Mouse (Mus musculus) lung, postnatal 0 days (tissue): ENCODE data around the gene Prkg1. TPM values are rescaled to one million over a fixed set of nuclear protein-coding genes. Genes with fewer than 3 reads are reported as not detected.

Source experiments
- ATAC-seq: fragments of 200-750 bp; cut with Nextera tagmentation; 2 replicates; pipeline ENCODE4 v1.8.0; 2017; ENCODE audit warnings: moderate library complexity
- DNase-seq: peaks from one replicate; pipeline ENCODE4 v3.0.0-alpha.2; 2016; ENCODE audit warnings: low spot score
- H3K27ac ChIP-seq: fragments of 300-500 bp; sonication (generic); 2 replicates; pipeline ENCODE4 v1.5.1; 2014; ENCODE audit warnings: antibody characterized with exemption, mild to moderate bottlenecking, low read length, mixed read lengths
- H3K27me3 ChIP-seq: fragments of 300-500 bp; sonication (generic); replicated peaks from 2 replicates; pipeline ENCODE4 v1.6.1; 2014; ENCODE audit warnings: low read length, mixed read lengths; ENCODE audit not compliant: insufficient read depth
- H3K36me3 ChIP-seq: fragments of 300-500 bp; sonication (generic); 2 replicates; pipeline ENCODE4 v1.6.1; 2014; ENCODE audit warnings: low read length, mixed read lengths; ENCODE audit not compliant: insufficient read depth
- H3K4me1 ChIP-seq: fragments of 300-500 bp; sonication (generic); 2 replicates; pipeline ENCODE4 v1.6.1; 2014; ENCODE audit warnings: antibody characterized with exemption, low read depth, low read length, mixed read lengths; ENCODE audit not compliant: insufficient read depth
- H3K4me2 ChIP-seq: fragments of 300-500 bp; sonication (generic); replicated peaks from 2 replicates; pipeline ENCODE4 v1.6.1; 2014; ENCODE audit warnings: low read depth, mild to moderate bottlenecking, low read length, moderate library complexity, mixed read lengths
- H3K4me3 ChIP-seq: fragments of 300-500 bp; sonication (generic); 2 replicates; pipeline ENCODE4 v1.5.1; 2014; ENCODE audit warnings: low read depth, low read length
- H3K9ac ChIP-seq: fragments of 300-500 bp; sonication (generic); replicated peaks from 2 replicates; pipeline ENCODE4 v1.6.1; 2014; ENCODE audit warnings: low read depth, mild to moderate bottlenecking
- H3K9me3 ChIP-seq: fragments of 300-500 bp; sonication (generic); 2 replicates; pipeline ENCODE4 v1.6.1; 2016; ENCODE audit warnings: low read length, mixed read lengths
- CTCF ChIP-seq: IDR thresholded peaks from 2 replicates; pipeline ENCODE4 v1.5.1; 2016; ENCODE audit warnings: antibody characterized with exemption, mild to moderate bottlenecking
- EP300 ChIP-seq: IDR thresholded peaks from 2 replicates; pipeline ENCODE4 v1.6.1; 2016; ENCODE audit warnings: antibody characterized with exemption, mild to moderate bottlenecking, control low read depth
- whole genome bisulfite sequencing: fragments of 180-500 bp; shearing (Covaris S2); extraction: QIAGEN DNeasy Blood & Tissue Kit; methylation state at CpG from one replicate; pipeline ENCODE4 v1.1.7; 2014; 5-methylcytosine and 5-hydroxymethylcytosine counted together
- polyA plus RNA-seq: library from polyadenylated mRNA; unstranded; fragments of >200 nt; fragmentation: Nextera tagmentation; extraction: Ambion mirVana; gene quantifications from 2 replicates; pipeline ENCODE4 v1.2.1, GENCODE M21; 2015

Prkg1 gene
- polyA plus RNA-seq, 1 experiment from 2014 or later, result 4.8 TPM

GRCm38 (mm10) chr19:31011528-31012133, 753.2 kb downstream of the Prkg1 start:
- no peak overlapping the region for H3K4me2 ChIP-seq
- no peaks in the 10 kb centered on the region for H3K9me3 ChIP-seq
- no peaks in the 10 kb centered on the region for H3K27me3 ChIP-seq
- no peaks in the 10 kb centered on the region for H3K36me3 ChIP-seq
- H3K27ac ChIP-seq, result no peak overlapping the region
- H3K4me1 ChIP-seq, result no peaks in the 10 kb centered on the region
- no peak overlapping the region for H3K9ac ChIP-seq
- 86% methylated on average over 3 of the region's 3 CpGs for WGBS
- no peak overlapping the region for H3K4me3 ChIP-seq
- ATAC-seq, result no peak
- TF ChIP-seq EP300 (no peak), CTCF (no peak)
- no peak for DNase-seq

GRCm38 (mm10) chr19:30998572-30998971, 766.3 kb downstream of the Prkg1 start:
- DNase-seq (no peak), ATAC-seq (no peak)
- Histone ChIP-seq H3K9ac (no peak overlapping the region), H3K9me3 (no peaks in the 10 kb centered on the region), H3K27ac (no peak overlapping the region), H3K36me3 (no peaks in the 10 kb centered on the region), H3K4me1 (no peaks in the 10 kb centered on the region), H3K4me3 (no peak overlapping the region), H3K27me3 (no peaks in the 10 kb centered on the region), H3K4me2 (no peak overlapping the region)
- TF ChIP-seq CTCF, result no peak
- TF ChIP-seq EP300, result no peak
- WGBS, result 89% methylated on average over 2 of the region's 2 CpGs

DNA sequence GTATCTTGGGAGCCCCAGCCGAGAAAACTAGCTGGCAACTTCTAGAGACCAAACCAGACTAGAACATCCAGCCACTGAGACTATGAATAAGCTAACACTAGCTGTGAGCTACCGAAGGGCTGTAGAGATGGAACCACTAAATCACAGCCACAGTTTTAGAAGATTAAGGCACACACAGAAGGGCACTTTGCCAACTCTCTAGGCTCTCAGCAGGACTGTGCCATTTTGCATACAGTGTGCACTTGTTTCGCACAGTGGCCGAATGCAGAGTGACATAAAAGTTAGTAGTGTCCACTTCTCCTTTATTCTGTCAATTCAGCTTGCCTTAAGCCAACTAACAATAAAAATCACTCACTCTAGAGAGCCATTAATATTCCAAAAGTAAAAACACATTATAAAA, 774.4 kb downstream of the Prkg1 start:
- WGBS, result 66% methylated on average over 4 of the region's 4 CpGs
- no peak overlapping the region for H3K4me3 ChIP-seq
- no peaks in the 10 kb centered on the region for H3K27me3 ChIP-seq
- TF ChIP-seq CTCF (no peak), EP300 (no peak)
- H3K4me2 ChIP-seq, result no peak overlapping the region
- H3K9ac ChIP-seq, result no peak overlapping the region
- no peaks in the 10 kb centered on the region for H3K9me3 ChIP-seq
- no peaks in the 10 kb centered on the region for H3K4me1 ChIP-seq
- H3K36me3 ChIP-seq, result no peaks in the 10 kb centered on the region
- ATAC-seq, result no peak
- no peak overlapping the region for H3K27ac ChIP-seq
- DNase-seq, result no peak

GRCm38 (mm10) chr19:30982436-30982835, 782.4 kb downstream of the Prkg1 start:
- H3K9ac ChIP-seq, result no peak overlapping the region
- ATAC-seq (no peak), DNase-seq (no peak)
- H3K27ac ChIP-seq, result no peak overlapping the region
- H3K4me1 ChIP-seq, result no peaks in the 10 kb centered on the region
- H3K9me3 ChIP-seq, result no peaks in the 10 kb centered on the region
- no peak for TF ChIP-seq EP300
- TF ChIP-seq CTCF, result no peak
- H3K27me3 ChIP-seq, result no peaks in the 10 kb centered on the region
- H3K4me2 ChIP-seq, result no peak overlapping the region
- H3K4me3 ChIP-seq, result no peak overlapping the region
- 93% methylated on average over 4 of the region's 4 CpGs for WGBS
- no peaks in the 10 kb centered on the region for H3K36me3 ChIP-seq

DNA sequence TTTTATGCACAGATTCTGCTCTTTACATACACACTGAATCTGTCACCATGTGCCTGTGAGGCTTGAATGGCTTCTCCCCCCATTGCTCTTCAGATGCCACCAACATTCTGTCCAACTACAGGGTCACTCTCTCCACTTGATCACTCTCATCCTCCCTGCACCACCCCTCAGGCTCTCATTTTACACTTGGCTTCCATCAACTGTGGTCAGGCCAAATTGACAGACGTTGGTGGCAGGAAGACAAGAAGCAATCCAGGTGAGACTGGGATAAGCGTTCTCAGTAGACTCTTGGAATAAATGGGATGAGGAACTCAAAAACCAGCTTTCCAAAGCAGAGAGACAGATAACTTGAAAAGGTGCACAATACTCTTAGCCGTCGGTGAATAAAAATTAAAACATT, 786.7 kb downstream of the Prkg1 start:
- Histone ChIP-seq H3K36me3 (no peaks in the 10 kb centered on the region), H3K9ac (no peak overlapping the region), H3K4me3 (no peak overlapping the region), H3K4me2 (no peak overlapping the region), H3K9me3 (no peaks in the 10 kb centered on the region), H3K27me3 (no peaks in the 10 kb centered on the region), H3K27ac (no peak overlapping the region), H3K4me1 (no peaks in the 10 kb centered on the region)
- no peak for TF ChIP-seq EP300
- no peak for TF ChIP-seq CTCF
- DNase-seq (no peak), ATAC-seq (no peak)
- WGBS, result 82% methylated on average over 4 of the region's 4 CpGs

GRCm38 (mm10) chr19:30950610-30951009, 814.2 kb downstream of the Prkg1 start:
- H3K9ac ChIP-seq, result no peak overlapping the region
- 69% methylated on average over 3 of the region's 3 CpGs for WGBS
- TF ChIP-seq EP300, result no peak
- no peak overlapping the region for H3K4me3 ChIP-seq
- ATAC-seq, result no peak
- H3K4me2 ChIP-seq, result no peak overlapping the region
- H3K36me3 ChIP-seq, result no peaks in the 10 kb centered on the region
- no peaks in the 10 kb centered on the region for H3K4me1 ChIP-seq
- no peak overlapping the region for H3K27ac ChIP-seq
- no peak for DNase-seq
- no peaks in the 10 kb centered on the region for H3K9me3 ChIP-seq
- no peaks in the 10 kb centered on the region for H3K27me3 ChIP-seq

- H3K4me2 ChIP-seq, result no peak overlapping the region
- 64% methylated on average over 1 of the region's 1 CpGs for WGBS
These were observed 816.6 kb downstream of the Prkg1 start for GRCm38 (mm10) chr19:30948202-30948601.

More at GRCm38 (mm10) chr19:30948202-30948601, 816.6 kb downstream of the Prkg1 start:
- Histone ChIP-seq H3K4me1 (no peaks in the 10 kb centered on the region), H3K27me3 (no peaks in the 10 kb centered on the region), H3K27ac (no peak overlapping the region), H3K36me3 (no peaks in the 10 kb centered on the region), H3K9me3 (no peaks in the 10 kb centered on the region), H3K9ac (no peak overlapping the region), H3K4me3 (no peak overlapping the region)
- DNase-seq (no peak), ATAC-seq (no peak)
- no peak for TF ChIP-seq CTCF
- no peak for TF ChIP-seq EP300
